Mouse (Mus musculus): ENCODE data around the gene Sort1.

- TF ChIP-seq CTCF (IDR thresholded peaks at IDR 0.05; ENCODE audit: insufficient read depth, low read length): no peak
- no peak for TF ChIP-seq POLR2A (IDR thresholded peaks at IDR 0.05; ENCODE audit: borderline replicate concordance, extremely low read depth, low read depth, low read length)
Observed at GRCm38 (mm10) chr3:108342185-108342584, 58.3 kb downstream of the Sort1 start.

All from lung, adult 2 months (tissue).